Mouse (Mus musculus) cortical plate, adult 2 months (tissue): ENCODE results near the gene Hoxa7.

Experiments used
- CTCF ChIP-seq: fragments of 200-500 bp; IDR thresholded peaks from 2 replicates; pipeline ENCODE4 v1.5.1; 2011; ENCODE audit warnings: mild to moderate bottlenecking, control low read depth, low read length; ENCODE audit not compliant: insufficient read depth; ENCODE audit errors: extremely low read depth
- POLR2A ChIP-seq: fragments of 200-500 bp; IDR thresholded peaks from 2 replicates; pipeline ENCODE4 v1.6.1; 2011; ENCODE audit warnings: mild to moderate bottlenecking, low read length, control low read depth; ENCODE audit not compliant: insufficient read depth; ENCODE audit errors: extremely low read depth

GRCm38 (mm10) chr6:52216691-52217458, 4.8 kb downstream of the Hoxa7 start:
- TF ChIP-seq POLR2A, result no peak
- no peak for TF ChIP-seq CTCF
